Mouse (Mus musculus) liver, embryonic 16.5 days (tissue): ENCODE data around the gene Zfp758. TPM values are rescaled to one million over a fixed set of nuclear protein-coding genes. Genes with fewer than 3 reads are reported as not detected.
"Not testable (repeated sequence)": the region's sequence is repeated elsewhere in the genome, so short reads cannot be mapped to it uniquely, and the experiment has no call there.

Experiments
- ATAC-seq: fragments of 200-750 bp; cut with Nextera tagmentation; 2 replicates; pipeline ENCODE4 v1.8.0; 2017; ENCODE audit warnings: low read depth, mild to moderate bottlenecking, moderate number of reproducible peaks, moderate library complexity
- H3K27ac ChIP-seq: fragments of 300-500 bp; sonication (generic); 2 replicates; pipeline ENCODE4 v1.5.1; 2014; ENCODE audit warnings: mild to moderate bottlenecking, low read length
- H3K27me3 ChIP-seq: fragments of 300-500 bp; sonication (generic); 2 replicates; pipeline ENCODE4 v1.6.1; 2014; ENCODE audit warnings: low read depth, low read length, mixed read lengths; ENCODE audit not compliant: control insufficient read depth, insufficient read depth
- H3K36me3 ChIP-seq: fragments of 300-500 bp; sonication (generic); 2 replicates; pipeline ENCODE4 v1.6.1; 2014; ENCODE audit warnings: mild to moderate bottlenecking; ENCODE audit not compliant: control insufficient read depth, insufficient read depth
- H3K4me1 ChIP-seq: fragments of 300-500 bp; sonication (generic); 2 replicates; pipeline ENCODE4 v1.6.1; 2014; ENCODE audit warnings: low read depth, low read length, mixed read lengths; ENCODE audit not compliant: control insufficient read depth
- H3K4me2 ChIP-seq: fragments of 300-500 bp; sonication (generic); 2 replicates; pipeline ENCODE4 v1.6.1; 2014; ENCODE audit warnings: low read depth, low read length, mixed read lengths
- H3K4me3 ChIP-seq: fragments of 300-500 bp; sonication (generic); 2 replicates; pipeline ENCODE4 v1.5.1; 2014; ENCODE audit warnings: low read depth, mild to moderate bottlenecking, low read length
- H3K9ac ChIP-seq: fragments of 300-500 bp; sonication (generic); 2 replicates; pipeline ENCODE4 v1.6.1; 2014; ENCODE audit warnings: low read depth, low read length
- H3K9me3 ChIP-seq: fragments of 300-500 bp; sonication (generic); replicated peaks from 2 replicates; pipeline ENCODE4 v1.6.1; 2016; ENCODE audit warnings: low read length; ENCODE audit not compliant: control insufficient read depth
- WGBS: fragments of 180-500 bp; shearing (Covaris S2); extraction: QIAGEN DNeasy Blood & Tissue Kit; methylation state at CpG from one replicate; pipeline ENCODE4 v1.1.7; 2014; ENCODE audit not compliant: insufficient replicate concordance; 5-methylcytosine and 5-hydroxymethylcytosine counted together
- polyA plus RNA-seq: library from polyadenylated mRNA; unstranded; fragments of >200 nt; fragmentation: Nextera tagmentation; extraction: Ambion mirVana; gene quantifications from 2 replicates; pipeline ENCODE4 v1.2.1, GENCODE M21; 2015

The Zfp758 gene
- 4.4 and 4.6 TPM in 2 replicates for polyA plus RNA-seq

DNA sequence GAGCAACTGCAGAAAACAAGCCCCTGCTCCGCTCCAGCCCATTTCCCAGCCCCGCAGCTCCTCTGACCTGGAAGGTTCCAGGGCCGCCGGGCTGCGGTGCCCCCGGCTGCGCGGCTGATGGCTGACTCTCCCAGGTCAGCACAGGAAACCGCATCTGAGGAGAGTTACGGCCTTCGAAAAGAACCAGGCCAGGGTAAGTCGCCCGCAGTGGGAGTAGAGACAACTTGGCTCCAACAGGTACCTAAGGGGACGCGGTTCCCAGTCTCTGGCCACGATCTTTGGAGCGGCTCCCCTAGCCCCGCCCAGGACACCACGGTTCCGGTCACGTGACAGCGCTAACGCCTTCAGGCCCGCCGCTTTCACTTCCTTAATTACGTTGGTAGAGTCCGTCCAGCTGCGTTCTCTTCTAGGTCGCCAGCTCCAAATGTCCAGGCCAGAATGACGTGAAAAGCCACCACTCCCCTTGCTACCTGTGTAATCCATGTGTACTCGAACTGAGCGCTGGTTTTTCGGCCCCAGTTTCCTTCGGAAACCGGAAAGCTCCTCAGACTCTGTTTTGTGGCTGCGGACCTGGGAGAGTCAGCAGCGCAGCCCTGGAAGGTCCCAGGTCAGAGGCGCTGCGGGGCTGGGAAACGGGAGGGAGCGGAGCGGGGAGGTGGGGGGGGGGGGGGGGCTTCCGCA lies at the start of gene Zfp758, which contains the start of gene Zfp944:
TSS of gene Zfp758 (plus strand) at position 353 of the 681 bp plus-strand sequence.
TSS of gene Zfp944 (minus strand) at position 300 of the 681 bp plus-strand sequence.
- H3K9me3 ChIP-seq, H3K36me3 ChIP-seq, H3K27me3 ChIP-seq: not testable (repeated sequence)
- Histone ChIP-seq H3K27ac (peak within 1 kb of the TSS; percentile 84), H3K4me3 (peak within 1 kb of the TSS; percentile 69), H3K9ac (peak within 1 kb of the TSS; percentile 77), H3K4me1 (peaks cover 14% of the 10 kb centered on the region), H3K4me2 (peak within 1 kb of the TSS; percentile 71)
- ATAC-seq = peak; percentile 99
- WGBS = 0% methylated on average over 28 of the region's 43 CpGs

DNA sequence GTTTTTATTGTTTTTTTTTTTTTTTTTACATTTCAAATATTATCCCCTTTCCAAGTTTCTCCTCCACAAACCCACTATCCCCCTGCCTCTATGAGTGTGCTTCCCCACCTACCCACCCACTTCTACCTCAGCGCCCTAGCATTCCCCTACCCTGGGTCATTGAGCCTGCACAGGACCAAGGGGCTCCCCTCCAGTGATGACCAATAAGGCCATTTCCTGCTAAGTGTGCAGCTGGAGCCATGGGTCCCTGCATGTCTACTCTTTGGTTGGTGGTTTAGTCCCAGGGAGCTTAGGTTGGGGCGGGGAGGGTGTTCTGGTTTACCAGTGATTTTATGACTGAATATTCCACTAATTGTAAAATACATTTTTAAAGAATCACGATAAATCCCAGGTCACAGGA lies 47.0 kb upstream of the Zfp758 start:
- not testable (repeated sequence) for H3K9me3 ChIP-seq, H3K27ac ChIP-seq, H3K27me3 ChIP-seq, H3K4me1 ChIP-seq, H3K36me3 ChIP-seq
- Histone ChIP-seq H3K4me3 (peak overlapping the region; percentile 72), H3K4me2 (peak overlapping the region; percentile 59), H3K9ac (peak overlapping the region; percentile 76)
- 4% methylated on average over 3 of the region's 3 CpGs for WGBS
- peak; percentile 50 for ATAC-seq

GRCm38 (mm10) chr17:22314730-22315226 lies 46.5 kb upstream of the Zfp758 start, which contains the start of gene CT030661.1:
Gene CT030661.1, minus strand, starts transcription at chr17:22314837.
- not testable (repeated sequence) for H3K9me3 ChIP-seq, H3K36me3 ChIP-seq, H3K4me1 ChIP-seq, H3K27me3 ChIP-seq
- H3K4me2 ChIP-seq = peak within 1 kb of the TSS; percentile 59
- ATAC-seq = peak; percentile 98
- peak within 1 kb of the TSS; percentile 76 for H3K9ac ChIP-seq
- WGBS = under 1% methylated on average over 20 of the region's 20 CpGs
- H3K4me3 ChIP-seq = peak within 1 kb of the TSS; percentile 72
- H3K27ac ChIP-seq = peak within 1 kb of the TSS; percentile 72

DNA sequence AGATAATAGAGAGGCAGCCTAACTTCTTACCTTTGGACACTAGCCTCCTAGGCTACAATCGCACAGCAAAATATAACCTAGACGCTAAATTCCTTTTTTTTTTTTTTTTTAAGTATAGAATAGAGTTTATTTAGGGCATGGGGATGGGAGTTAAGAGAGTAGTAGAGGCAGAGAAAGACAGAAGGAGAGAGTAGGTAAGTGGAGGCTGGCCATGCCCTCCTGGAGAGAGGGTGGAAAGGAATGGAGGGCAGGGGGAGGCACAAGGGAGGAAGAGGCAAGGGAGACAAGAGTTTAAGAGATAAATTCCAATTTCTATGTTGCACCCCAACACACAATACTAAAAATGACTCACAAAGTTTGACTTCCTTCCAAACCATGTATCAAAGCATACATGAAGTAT lies 46.0 kb upstream of the Zfp758 start:
- H3K4me2 ChIP-seq = peak overlapping the region; percentile 59
- not testable (repeated sequence) for H3K27ac ChIP-seq, H3K9ac ChIP-seq, ATAC-seq, H3K9me3 ChIP-seq, H3K36me3 ChIP-seq, H3K4me1 ChIP-seq, H3K27me3 ChIP-seq
- peak overlapping the region; percentile 72 for H3K4me3 ChIP-seq
- WGBS = 11% methylated on average over 2 of the region's 2 CpGs

DNA sequence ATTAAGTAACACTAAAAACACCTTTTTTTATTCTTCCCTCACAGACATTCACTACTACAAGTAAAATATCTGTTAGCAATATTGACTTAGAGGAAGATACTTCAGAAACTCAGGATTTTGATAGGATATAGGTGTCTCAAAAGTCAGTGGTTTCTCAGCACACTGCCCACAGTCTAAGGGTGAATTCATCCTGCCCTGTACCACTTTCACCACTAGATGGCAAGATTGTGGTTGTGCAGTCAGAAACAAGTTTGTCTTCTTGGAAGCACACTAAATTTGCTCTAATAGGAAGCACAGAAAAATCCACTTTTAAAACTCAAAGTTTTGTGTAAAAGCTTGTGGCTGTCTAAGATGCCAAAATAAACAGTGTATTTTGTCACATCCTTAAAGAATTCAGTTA lies 8.5 kb upstream of the Zfp758 start:
- H3K27ac ChIP-seq = no peak overlapping the region
- no peaks in the 10 kb centered on the region for H3K4me1 ChIP-seq
- H3K9ac ChIP-seq = no peak overlapping the region
- H3K27me3 ChIP-seq = no peaks in the 10 kb centered on the region
- H3K4me2 ChIP-seq = no peak overlapping the region
- no peak for ATAC-seq
- H3K4me3 ChIP-seq = no peak overlapping the region
- H3K36me3 ChIP-seq = no peaks in the 10 kb centered on the region
- H3K9me3 ChIP-seq = no peaks in the 10 kb centered on the region

DNA sequence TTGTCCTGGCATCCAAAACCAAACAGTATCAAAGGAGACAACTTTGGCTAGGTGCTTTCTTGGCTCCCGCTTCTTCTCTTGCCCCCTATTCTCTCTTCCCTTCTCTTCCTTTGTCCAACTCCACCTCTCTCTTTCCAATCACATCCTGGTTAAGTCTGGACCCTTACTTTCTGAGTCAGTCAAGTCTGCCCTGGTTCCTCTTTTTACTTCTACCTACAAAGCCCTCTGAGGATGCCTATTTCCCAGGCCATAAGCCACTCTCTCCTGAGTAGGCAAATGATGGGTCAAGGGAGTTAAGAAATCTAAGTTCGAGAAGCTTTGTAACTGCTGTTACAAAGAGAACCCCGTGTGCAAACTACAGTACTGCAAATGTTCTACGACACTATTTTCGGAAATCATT lies 681 bp upstream of the Zfp758 start:
- 18% methylated on average over 5 of the region's 5 CpGs for WGBS
- H3K4me3 ChIP-seq = peak overlapping the region; percentile 69
- H3K9ac ChIP-seq = peak overlapping the region; percentile 72
- 0 out of 2 replicates have a peak, but pooled peaks cover 2% of the 10 kb centered on the region for H3K36me3 ChIP-seq
- peak overlapping the region; percentile 71 for H3K4me2 ChIP-seq
- no peak overlapping the region for H3K27ac ChIP-seq
- H3K4me1 ChIP-seq = peaks cover 14% of the 10 kb centered on the region
- H3K27me3 ChIP-seq = no peaks in the 10 kb centered on the region
- no peak for ATAC-seq
- peaks cover 2% of the 10 kb centered on the region; the same call in 1 of the 2 replicates for H3K9me3 ChIP-seq

GRCm38 (mm10) chr17:22363895-22364294 lies 2.6 kb downstream of the Zfp758 start:
- Histone ChIP-seq H3K27ac (no peak overlapping the region), H3K9ac (no peak overlapping the region), H3K4me2 (no peak overlapping the region), H3K4me1 (peaks cover 14% of the 10 kb centered on the region), H3K27me3 (no peaks in the 10 kb centered on the region), H3K36me3 (0 out of 2 replicates have a peak, but pooled peaks cover 2% of the 10 kb centered on the region), H3K4me3 (no peak overlapping the region), H3K9me3 (peaks cover 2% of the 10 kb centered on the region; the same call in 1 of the 2 replicates)
- WGBS = 79% methylated on average over 3 of the region's 3 CpGs
- no peak for ATAC-seq

DNA sequence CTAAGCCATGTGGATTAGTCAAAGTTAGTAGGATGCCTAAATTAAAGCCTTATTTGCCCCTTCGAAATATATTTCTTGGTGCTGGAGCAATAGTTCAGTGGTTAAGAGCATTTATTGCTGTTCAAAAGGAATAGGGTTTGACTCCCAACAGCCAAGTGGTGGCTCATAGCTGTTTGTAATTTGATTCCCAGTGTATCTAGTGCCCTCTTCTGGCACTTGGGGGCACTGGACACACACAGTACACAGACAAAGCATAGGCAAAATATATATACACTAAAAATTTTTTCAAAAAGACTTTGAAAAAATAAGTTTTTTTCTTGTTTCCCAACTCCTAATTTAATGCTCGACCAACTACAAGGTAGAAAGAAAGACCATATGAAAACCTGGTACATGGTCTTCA lies 49.5 kb downstream of the Zfp758 start:
- H3K4me1 ChIP-seq = no peaks in the 10 kb centered on the region
- no peak overlapping the region for H3K4me2 ChIP-seq
- H3K27ac ChIP-seq = no peak overlapping the region
- no peak overlapping the region for H3K9ac ChIP-seq
- H3K4me3 ChIP-seq = no peak overlapping the region
- no peaks in the 10 kb centered on the region for H3K9me3 ChIP-seq
- ATAC-seq = no peak
- H3K27me3 ChIP-seq = no peaks in the 10 kb centered on the region
- 41% methylated on average over 2 of the region's 2 CpGs for WGBS
- no peaks in the 10 kb centered on the region for H3K36me3 ChIP-seq

GRCm38 (mm10) chr17:22417510-22417909 lies 56.3 kb downstream of the Zfp758 start:
- ATAC-seq = no peak
- Histone ChIP-seq H3K4me3 (no peak overlapping the region), H3K27ac (no peak overlapping the region), H3K9me3 (no peaks in the 10 kb centered on the region), H3K4me1 (no peaks in the 10 kb centered on the region), H3K27me3 (no peaks in the 10 kb centered on the region), H3K36me3 (no peaks in the 10 kb centered on the region), H3K4me2 (no peak overlapping the region), H3K9ac (no peak overlapping the region)
- 0% methylated on average over 3 of the region's 3 CpGs for WGBS
